Mouse (Mus musculus) erythroblast, embryonic 14.5 days (primary cell): ENCODE measurements around the gene Glp2r.

Experiments
- GATA1 ChIP-seq: IDR thresholded peaks from 2 replicates; pipeline ENCODE4 v1.6.1; 2012; ENCODE audit warnings: low read length, inconsistent platforms, mixed read lengths
- TAL1 ChIP-seq: IDR thresholded peaks from 3 replicates; pipeline ENCODE4 v1.6.1; 2012; ENCODE audit warnings: low read length, inconsistent platforms, mixed read lengths

- TF ChIP-seq TAL1 (no peak), GATA1 (no peak)
Measured at GRCm38 (mm10) chr11:67733726-67734125, 37.2 kb downstream of the Glp2r start.
